Mouse (Mus musculus) liver, embryonic 14.5 days (tissue): ENCODE measurements around the gene Nkx2-3. TPM values are rescaled to one million over a fixed set of nuclear protein-coding genes. Genes with fewer than 3 reads are reported as not detected.
A peak's percentile ranks its signal among the peaks of the same experiment; 100 is the strongest.

Experiments used
- ATAC-seq: fragments of 200-750 bp; cut with Nextera tagmentation; 2 replicates; pipeline ENCODE4 v1.8.0; 2017; ENCODE audit warnings: moderate number of reproducible peaks, mild to moderate bottlenecking, moderate library complexity; ENCODE audit not compliant: insufficient read depth
- DNase-seq, 3 experiments: peaks; one replicate each; pipeline ENCODE4 v3.0.0-alpha.2; 2012 to 2013; ENCODE audit warnings: low read depth in 3 of 3, low spot score in 3 of 3
- H3K27ac ChIP-seq: fragments of 300-500 bp; sonication (generic); 2 replicates; pipeline ENCODE4 v1.5.1; 2014; ENCODE audit warnings: moderate library complexity, mild to moderate bottlenecking, control low read depth, inconsistent platforms
- H3K27me3 ChIP-seq: fragments of 300-500 bp; sonication (generic); 2 replicates; pipeline ENCODE4 v1.6.1; 2014; ENCODE audit warnings: mild to moderate bottlenecking, low read length, moderate library complexity; ENCODE audit not compliant: control insufficient read depth, insufficient read depth
- H3K36me3 ChIP-seq: fragments of 300-500 bp; sonication (generic); replicated peaks from 2 replicates; pipeline ENCODE4 v1.6.1; 2014; ENCODE audit warnings: low read depth; ENCODE audit not compliant: control insufficient read depth, insufficient read depth
- H3K4me1 ChIP-seq, 2 experiments: fragments of 200-500 bp in 1 of 2; fragments of 300-500 bp in 1 of 2; sonication (generic) in 1 of 2; replicated peaks; 2 replicates each; pipeline ENCODE4 v1.6.1; 2012 to 2014; ENCODE audit warnings: antibody characterized with exemption in 1 of 2, inconsistent platforms in 1 of 2, low read length in 1 of 2; ENCODE audit not compliant: control insufficient read depth in 2 of 2, insufficient read depth in 2 of 2
- H3K4me2 ChIP-seq: fragments of 300-500 bp; sonication (generic); 2 replicates; pipeline ENCODE4 v1.6.1; 2014; ENCODE audit warnings: low read depth, mild to moderate bottlenecking, control low read depth, moderate library complexity
- H3K4me3 ChIP-seq, 2 experiments: fragments of 200-500 bp in 1 of 2; fragments of 300-500 bp in 1 of 2; sonication (generic) in 1 of 2; 2 replicates each; pipeline ENCODE4 v1.5.1; 2012 to 2014; ENCODE audit warnings: low read depth in 2 of 2, low read length in 2 of 2, mild to moderate bottlenecking in 2 of 2, control low read depth in 1 of 2, inconsistent platforms in 1 of 2, moderate library complexity in 1 of 2; ENCODE audit not compliant: insufficient read depth in 1 of 2
- H3K9ac ChIP-seq: fragments of 300-500 bp; sonication (generic); replicated peaks from 2 replicates; pipeline ENCODE4 v1.6.1; 2014; ENCODE audit warnings: mild to moderate bottlenecking, control low read depth, moderate library complexity
- H3K9me3 ChIP-seq: fragments of 300-500 bp; sonication (generic); 2 replicates; pipeline ENCODE4 v1.6.1; 2016; ENCODE audit warnings: low read length, mixed read lengths; ENCODE audit not compliant: control insufficient read depth
- CTCF ChIP-seq: IDR thresholded peaks from 2 replicates; pipeline ENCODE4 v1.5.1; 2016; ENCODE audit warnings: antibody characterized with exemption, low read depth, control low read depth
- EP300 ChIP-seq: IDR thresholded peaks from 2 replicates; pipeline ENCODE4 v1.6.1; 2016; ENCODE audit warnings: antibody characterized with exemption, low read depth
- WGBS: fragments of 180-500 bp; shearing (Covaris S2); extraction: QIAGEN DNeasy Blood & Tissue Kit; methylation state at CpG from one replicate; pipeline ENCODE4 v1.1.7; 2014; ENCODE audit not compliant: insufficient replicate concordance; 5-methylcytosine and 5-hydroxymethylcytosine counted together
- microRNA-seq: library from miRNA; unstranded; fragments of <30 nt; microRNA quantifications from one replicate; pipeline ENCODE4, GENCODE M21; 2016
- polyA plus RNA-seq, 2 experiments: library from polyadenylated mRNA; depleted of rRNA in 1 of 2; stranded (reverse) in 1 of 2; unstranded in 1 of 2; fragments of >200 nt; fragmentation: Nextera tagmentation in 1 of 2; extraction: Ambion mirVana in 1 of 2; gene quantifications; 2 replicates each; pipeline versions ENCODE4 v1.2.1 to v1.2.3; 2012 to 2014

Nkx2-3 gene
- polyA plus RNA-seq, 2 experiments = 0.06 to 0.07 TPM

DNA sequence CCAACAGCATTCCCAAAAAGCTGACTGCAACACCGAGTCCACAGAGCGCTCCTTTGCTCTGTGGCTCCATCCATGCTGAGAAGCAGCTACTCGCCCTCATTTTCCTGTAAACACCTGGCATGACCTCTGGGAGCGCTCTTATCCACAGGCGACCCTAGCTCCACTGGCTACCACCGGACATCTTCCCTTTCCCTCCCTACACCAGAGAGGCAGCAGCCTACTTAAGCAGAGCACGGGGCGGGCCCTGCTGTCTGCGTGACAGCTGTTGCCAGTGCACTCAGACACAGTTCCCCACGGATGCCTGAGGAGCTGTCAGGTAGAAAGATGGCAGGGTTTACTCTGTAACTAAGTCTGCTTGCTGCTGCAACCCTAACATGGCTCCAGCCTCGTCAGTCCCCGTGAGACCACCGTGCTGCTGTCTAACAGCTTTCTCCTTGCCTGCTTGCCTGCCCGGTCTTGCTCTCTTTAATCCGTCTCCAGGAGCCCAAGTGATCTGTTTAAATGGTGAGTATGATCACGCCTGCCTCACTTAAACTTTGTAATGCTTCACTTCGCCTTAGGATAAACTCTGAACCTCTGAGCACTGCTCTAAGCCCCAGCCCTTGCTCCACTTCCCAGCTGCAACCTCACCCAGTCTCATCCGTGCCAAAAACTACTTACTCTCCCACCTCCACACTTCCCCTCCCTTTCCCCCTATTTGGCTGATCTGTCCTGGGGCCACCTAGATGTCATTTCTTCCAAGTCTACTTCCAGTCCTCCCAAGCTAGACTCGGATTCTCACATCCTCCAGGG lies 50.2 kb downstream of the Nkx2-3 start:
- 62% methylated on average over 19 of the region's 19 CpGs for WGBS
- Histone ChIP-seq H3K27me3 (no peaks in the 10 kb centered on the region), H3K4me1 (no peaks in the 10 kb centered on the region), H3K27ac (no peak overlapping the region), H3K9me3 (no peaks in the 10 kb centered on the region), H3K4me3 (no peak overlapping the region), H3K4me2 (no peak overlapping the region), H3K36me3 (peaks cover 3% of the 10 kb centered on the region), H3K9ac (no peak overlapping the region)
- TF ChIP-seq EP300 (no peak), CTCF (peak; percentile 42)
- ATAC-seq (no peak), DNase-seq (no peak)

DNA sequence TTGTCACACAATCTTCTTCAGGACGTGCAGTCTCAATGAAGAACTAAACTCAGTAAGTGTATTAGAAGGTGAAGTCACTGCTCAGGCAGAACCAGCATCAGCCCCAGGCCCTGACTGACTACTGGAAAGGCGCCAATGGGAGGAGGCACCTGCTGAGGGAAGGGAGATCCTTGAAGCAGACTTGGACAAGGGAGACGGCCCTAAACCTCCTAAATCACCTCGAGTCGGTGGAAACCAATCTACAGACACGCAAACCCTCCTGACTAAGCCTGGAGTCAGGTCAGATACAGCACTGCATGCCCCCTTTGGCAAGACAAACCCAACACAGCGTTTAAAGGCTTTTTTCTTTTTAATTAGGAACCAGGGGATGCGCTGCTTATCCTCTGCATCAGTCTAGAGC lies 51.3 kb downstream of the Nkx2-3 start:
- ATAC-seq (no peak), DNase-seq (no peak)
- Histone ChIP-seq H3K9me3 (no peaks in the 10 kb centered on the region), H3K27me3 (no peaks in the 10 kb centered on the region), H3K27ac (no peak overlapping the region), H3K9ac (no peak overlapping the region), H3K4me2 (no peak overlapping the region), H3K36me3 (peaks cover 3% of the 10 kb centered on the region), H3K4me3 (no peak overlapping the region), H3K4me1 (no peaks in the 10 kb centered on the region)
- 71% methylated on average over 8 of the region's 8 CpGs for WGBS
- TF ChIP-seq EP300 (no peak), CTCF (no peak)

Small RNA genes within 50 kb of the gene (microRNA-seq; reads per million reads assigned to microRNA genes)
- gene Gm22646 = not detected

Other genes starting within 250 kb of the Nkx2-3 start
- gene Hpse2, start 224.0 kb upstream of the Nkx2-3 start, polyA plus RNA-seq (2012; rRNA removed) = 0.01 TPM in 2 replicates
- not detected in 2 replicates for gene Hpse2, start 224.0 kb upstream of the Nkx2-3 start, polyA plus RNA-seq (2014; fragmentation: Nextera tagmentation; extraction: Ambion mirVana)
- gene Cnnm1, start 171.9 kb upstream of the Nkx2-3 start, polyA plus RNA-seq (2012; rRNA removed) = 0.08 and 0.10 TPM in 2 replicates
- gene Cnnm1, start 171.9 kb upstream of the Nkx2-3 start, polyA plus RNA-seq (2014; fragmentation: Nextera tagmentation; extraction: Ambion mirVana) = 0.08 and 0.17 TPM in 2 replicates
- 9.0 and 10.8 TPM in 2 replicates for gene Got1, start 87.7 kb upstream of the Nkx2-3 start, polyA plus RNA-seq (2012; rRNA removed)
- 11.6 and 11.7 TPM in 2 replicates for gene Got1, start 87.7 kb upstream of the Nkx2-3 start, polyA plus RNA-seq (2014; fragmentation: Nextera tagmentation; extraction: Ambion mirVana)
- gene Slc25a28, start 62.6 kb downstream of the Nkx2-3 start, polyA plus RNA-seq (2012; rRNA removed) = 16.5 and 19.0 TPM in 2 replicates
- gene Slc25a28, start 62.6 kb downstream of the Nkx2-3 start, polyA plus RNA-seq (2014; fragmentation: Nextera tagmentation; extraction: Ambion mirVana) = 4.4 and 5.1 TPM in 2 replicates
- 1.2 and 1.5 TPM in 2 replicates for gene Entpd7, start 77.3 kb downstream of the Nkx2-3 start, polyA plus RNA-seq (2012; rRNA removed)
- gene Entpd7, start 77.3 kb downstream of the Nkx2-3 start, polyA plus RNA-seq (2014; fragmentation: Nextera tagmentation; extraction: Ambion mirVana) = 2.6 and 3.3 TPM in 2 replicates
- gene Cutc, start 140.7 kb downstream of the Nkx2-3 start, polyA plus RNA-seq (2012; rRNA removed) = 4.4 and 6.7 TPM in 2 replicates
- 9.7 and 13.2 TPM in 2 replicates for gene Cutc, start 140.7 kb downstream of the Nkx2-3 start, polyA plus RNA-seq (2014; fragmentation: Nextera tagmentation; extraction: Ambion mirVana)
- gene Cox15, start 140.7 kb downstream of the Nkx2-3 start, polyA plus RNA-seq (2012; rRNA removed) = 7.2 and 8.0 TPM in 2 replicates
- 3.2 TPM in 2 replicates for gene Cox15, start 140.7 kb downstream of the Nkx2-3 start, polyA plus RNA-seq (2014; fragmentation: Nextera tagmentation; extraction: Ambion mirVana)
- 12.9 and 13.4 TPM in 2 replicates for gene Abcc2, start 169.9 kb downstream of the Nkx2-3 start, polyA plus RNA-seq (2012; rRNA removed)
- 9.5 and 10.6 TPM in 2 replicates for gene Abcc2, start 169.9 kb downstream of the Nkx2-3 start, polyA plus RNA-seq (2014; fragmentation: Nextera tagmentation; extraction: Ambion mirVana)